Mouse (Mus musculus): ENCODE data around the gene Ngly1.

DNA sequence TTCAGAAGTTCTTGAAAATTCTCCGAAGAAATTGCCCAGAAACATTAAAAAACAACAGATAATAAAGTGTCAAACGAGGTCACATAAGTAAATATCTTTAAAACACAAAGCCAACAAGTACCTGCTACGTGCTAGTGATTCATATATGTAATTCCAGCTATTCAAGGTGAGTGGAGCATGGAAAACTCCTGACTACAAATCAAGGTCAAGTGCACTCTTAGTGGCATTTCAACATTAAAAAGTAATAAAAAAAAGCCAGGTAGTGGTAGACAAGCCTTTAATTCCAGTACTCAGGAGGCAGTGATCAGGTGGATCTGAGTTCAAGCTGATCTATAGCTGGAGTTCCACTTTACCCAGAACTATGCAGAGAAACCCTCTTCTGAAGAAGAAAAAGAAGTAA, 945 bp upstream of the Ngly1 start:
- TF ChIP-seq CTCF (IDR thresholded peaks at IDR 0.05; ENCODE audit: insufficient read depth, low read depth, low read length), result no peak
- TF ChIP-seq POLR2A (IDR thresholded peaks at IDR 0.05; ENCODE audit: insufficient read depth, low read depth, low read length), result no peak

Measured in olfactory bulb, adult 2 months (tissue).